Mouse (Mus musculus): ENCODE measurements around the gene Cd247.

GRCm38 (mm10) chr1:165909471-165909870, 121.0 kb downstream of the Cd247 start:
- TF ChIP-seq CTCF (IDR thresholded peaks at IDR 0.05; ENCODE audit: control insufficient read depth, insufficient read depth, insufficient replicate concordance, low read depth, low read length) (no peak), POLR2A (IDR thresholded peaks at IDR 0.05; ENCODE audit: control insufficient read depth, low read depth, low read length) (no peak)
